10 mouse cellular contexts compared by ENCODE assay signal in the genomic region with DNA sequence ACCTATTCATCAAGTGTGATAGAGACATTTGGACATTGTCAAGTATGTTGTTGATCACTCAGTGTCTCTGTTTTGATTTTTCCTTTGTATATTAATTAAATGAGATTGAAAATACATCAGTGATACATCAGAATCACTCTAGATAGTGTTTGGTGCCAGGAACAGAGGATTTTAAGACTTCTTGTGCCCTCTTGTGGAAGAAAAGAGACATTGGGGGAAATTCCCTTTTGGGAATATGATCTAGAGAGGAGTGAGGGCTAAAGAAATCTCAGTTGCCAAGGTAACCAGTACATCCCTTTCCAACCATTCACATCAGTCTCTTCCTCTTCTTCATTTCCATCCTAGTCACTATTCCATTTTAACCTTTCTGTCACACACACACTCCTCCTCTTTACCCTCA. TPM values are rescaled to one million over a fixed set of nuclear protein-coding genes. Genes with fewer than 3 reads are reported as not detected.
DNase-seq lines count a peak whose midpoint lies in the region; ATAC-seq and TF ChIP-seq lines count a peak whose summit lies in the region.
"Had no signal": no experiment of that assay in that cellular context is flagged by ENCODE, and none has a peak within 500 bp of the region (broad histone marks: within the 10 kb centered on the region; RNA-seq: fewer than 3 reads in every experiment).

No protein-coding gene starts in this region.

- peak; percentile 36 for DNase-seq in left cerebral cortex, adult 11 months (ENCODE audit: low spot score)
- no peak for DNase-seq in left cerebral cortex, postnatal 36 days (ENCODE audit: low spot score in 2 of 2)
- DNase-seq in Muller cell, postnatal 12 days (ENCODE audit: inconsistent ontology term), result peak; percentile 41
- peak; percentile 73 for DNase-seq in midbrain, postnatal 0 days (ENCODE audit: low spot score)
- no peak for DNase-seq in kidney, adult 9 months
- no peak for DNase-seq in layer of hippocampus, postnatal 36 days
- DNase-seq: cerebellum, adult 9-11 months had no signal

- TF ChIP-seq CTCF in cortical plate, adult 2 months (IDR thresholded peaks at IDR 0.05; ENCODE audit: extremely low read depth, insufficient read depth, low read length), result 0 out of 2 replicates have a peak, but pooled peaks have one; percentile 1
- peak; percentile 86 for TF ChIP-seq CTCF in midbrain, postnatal 0 days (IDR thresholded peaks at IDR 0.05)

- peak; percentile 65 for ATAC-seq in midbrain, postnatal 0 days (ENCODE audit: low FRiP score)

- intact Hi-C loops in left cerebral cortex, postnatal 36 days (cut with DNase I), result loop anchor here (5.0 kb wide), 2 partner anchors 294 to 419 kb away; no protein-coding TSS in a partner anchor

- H3K9me3 ChIP-seq in midbrain, postnatal 0 days (ENCODE audit: low read length), result no peaks in the 10 kb centered on the region

- no peaks in the 10 kb centered on the region for H3K36me3 ChIP-seq in midbrain, postnatal 0 days (ENCODE audit: insufficient read depth, low read length)

- peaks cover 8% of the 10 kb centered on the region; the same call in 1 of the 2 replicates for H3K4me1 ChIP-seq in cortical plate, adult 2 months (ENCODE audit: control insufficient read depth, insufficient read depth, low read length)
- H3K4me1 ChIP-seq in midbrain, postnatal 0 days (ENCODE audit: insufficient read depth, low read length), result no peaks in the 10 kb centered on the region

- H3K27ac ChIP-seq in cortical plate, adult 2 months (ENCODE audit: insufficient read depth, low read length), result no peak overlapping the region
- no peak overlapping the region for H3K27ac ChIP-seq in midbrain, postnatal 0 days (ENCODE audit: low read depth, low read length)

- TF ChIP-seq POLR2A in cortical plate, adult 2 months (IDR thresholded peaks at IDR 0.05; ENCODE audit: extremely low read depth, insufficient read depth, low read length), result no peak

- H3K4me2 ChIP-seq in midbrain, postnatal 0 days (ENCODE audit: low read depth, low read length, poor library complexity, severe bottlenecking), result no peak overlapping the region

- H3K4me3 ChIP-seq in cortical plate, adult 2 months (ENCODE audit: insufficient read depth, low read length), result no peak overlapping the region
- no peak overlapping the region for H3K4me3 ChIP-seq in midbrain, postnatal 0 days (ENCODE audit: low read depth, low read length)

- H3K27me3 ChIP-seq in midbrain, postnatal 0 days (ENCODE audit: insufficient read depth, low read length), result no peaks in the 10 kb centered on the region

- H3K9ac ChIP-seq in midbrain, postnatal 0 days (replicated peaks; ENCODE audit: low read length, poor library complexity, severe bottlenecking), result no peak overlapping the region

RNA-seq across cellular contexts. Expression of a gene that starts 34.8 kb away (rescaled TPM):
- not detected for total RNA-seq in left cerebral cortex, postnatal 36 days (2021)
- polyA plus RNA-seq in cortical plate, adult 2 months (2012; rRNA removed), result 0.19 TPM in 1 of 2 replicates, not detected in the other
- not detected in 2 replicates for total RNA-seq in midbrain, postnatal 0 days (2014; rRNA removed)
- polyA plus RNA-seq in midbrain, postnatal 0 days (2015; fragmentation: Nextera tagmentation; extraction: Ambion mirVana), result not detected in 2 replicates
- total RNA-seq in layer of hippocampus, postnatal 36 days (2021), result not detected
- total RNA-seq: hematopoietic stem cell, adult 5-6 weeks; layer of hippocampus, postnatal 25 days had no signal

RNA-seq across cellular contexts. Expression of a gene that starts 48.9 kb away (rescaled TPM):
- total RNA-seq in left cerebral cortex, postnatal 36 days (2021), result 100 to 1,000 TPM; 106 to 156 TPM
- polyA plus RNA-seq in cortical plate, adult 2 months (2012; rRNA removed), result 135 and 140 TPM in 2 replicates
- 60.1 and 70.3 TPM in 2 replicates for total RNA-seq in midbrain, postnatal 0 days (2014; rRNA removed)
- 32.0 and 39.1 TPM in 2 replicates for polyA plus RNA-seq in midbrain, postnatal 0 days (2015; fragmentation: Nextera tagmentation; extraction: Ambion mirVana)
- total RNA-seq in layer of hippocampus, postnatal 36 days (2021), result 10 to 100 TPM; 67.7 to 71.2 TPM

Comparison
In these comparisons a context has a peak if more than half of its experiments do, and no peak if none do; other contexts are left out.
1. DNase-seq: peak in left cerebral cortex, adult 11 months (single experiment), Muller cell, postnatal 12 days (single experiment) and midbrain, postnatal 0 days (single experiment); none in left cerebral cortex, postnatal 36 days (0 of 2), kidney, adult 9 months (single experiment) and layer of hippocampus, postnatal 36 days (0 of 2).